Mouse (Mus musculus): Measurements from ENCODE around the gene Map3k4.

The Map3k4 gene

GRCm38 (mm10) chr17:12318663-12319201, at the start of gene Map3k4:
TSS of gene Map3k4 (minus strand) at chr17:12318796.
- peak; percentile 95 for DNase-seq (ENCODE audit: low spot score)

- no peak for DNase-seq (ENCODE audit: low spot score)
Measured at GRCm38 (mm10) chr17:12367373-12367930, 48.9 kb upstream of the Map3k4 start.

- DNase-seq (ENCODE audit: low spot score): no peak
Measured at GRCm38 (mm10) chr17:12364426-12364735, 45.8 kb upstream of the Map3k4 start.

GRCm38 (mm10) chr17:12363601-12364425, 45.2 kb upstream of the Map3k4 start:
- no peak for DNase-seq (ENCODE audit: low spot score)

- no peak for DNase-seq (ENCODE audit: low spot score)
Measured at GRCm38 (mm10) chr17:12359876-12360275, 41.3 kb upstream of the Map3k4 start.

GRCm38 (mm10) chr17:12352781-12353180, 34.2 kb upstream of the Map3k4 start:
- no peak for DNase-seq (ENCODE audit: low spot score)

- no peak for DNase-seq (ENCODE audit: low spot score)
Measured at GRCm38 (mm10) chr17:12351564-12351963, 33.0 kb upstream of the Map3k4 start.

GRCm38 (mm10) chr17:12347462-12347861, 28.9 kb upstream of the Map3k4 start:
- DNase-seq (ENCODE audit: low spot score): no peak

GRCm38 (mm10) chr17:12343702-12344376, 25.2 kb upstream of the Map3k4 start:
- DNase-seq (ENCODE audit: low spot score): no peak

- DNase-seq (ENCODE audit: low spot score): no peak
Measured at GRCm38 (mm10) chr17:12337156-12337555, 18.6 kb upstream of the Map3k4 start.

- DNase-seq (ENCODE audit: low spot score): no peak
Measured at GRCm38 (mm10) chr17:12336073-12336868, 17.7 kb upstream of the Map3k4 start.

- no peak for DNase-seq (ENCODE audit: low spot score)
Measured at GRCm38 (mm10) chr17:12335115-12335514, 16.5 kb upstream of the Map3k4 start.

GRCm38 (mm10) chr17:12327847-12328518, 9.4 kb upstream of the Map3k4 start:
- DNase-seq (ENCODE audit: low spot score): peak; percentile 39

- no peak for DNase-seq (ENCODE audit: low spot score)
Measured at GRCm38 (mm10) chr17:12319786-12320185, 1.2 kb upstream of the Map3k4 start.

- peak; percentile 36 for DNase-seq (ENCODE audit: low spot score)
Measured at GRCm38 (mm10) chr17:12317954-12318651, 493 bp downstream of the Map3k4 start.

GRCm38 (mm10) chr17:12317607-12317953, 1.0 kb downstream of the Map3k4 start:
- no peak for DNase-seq (ENCODE audit: low spot score)

- no peak for DNase-seq (ENCODE audit: low spot score)
Measured at GRCm38 (mm10) chr17:12316251-12316650, 2.3 kb downstream of the Map3k4 start.

- DNase-seq (ENCODE audit: low spot score): no peak
Measured at GRCm38 (mm10) chr17:12312248-12312647, 6.3 kb downstream of the Map3k4 start.

GRCm38 (mm10) chr17:12309493-12309892, 9.1 kb downstream of the Map3k4 start:
- DNase-seq (ENCODE audit: low spot score): no peak

- DNase-seq (ENCODE audit: low spot score): no peak
Measured at GRCm38 (mm10) chr17:12309059-12309458, 9.5 kb downstream of the Map3k4 start.

Measured in ovary, postnatal 10 days (tissue).